Mouse (Mus musculus) kidney, postnatal 14 days (tissue): ENCODE data around the gene Il13ra2.
"Not testable (repeated sequence)": the region's sequence is repeated elsewhere in the genome, so short reads cannot be mapped to it uniquely, and the experiment has no call there.

ENCODE experiments used
- DNase-seq: peaks from one replicate; pipeline ENCODE4 v3.0.0; 2022; ENCODE audit warnings: mixed read lengths

Il13ra2 gene

GRCm38 (mm10) chrX:147429129-147429528 is at the start of gene Il13ra2:
Gene Il13ra2, minus strand, starts transcription at chrX:147429192.
- DNase-seq, result no peak

- DNase-seq, result not testable (repeated sequence)
These were observed 24.6 kb upstream of the Il13ra2 start, which contains the start of gene Vmn1r239-ps for GRCm38 (mm10) chrX:147453610-147454009. Gene Vmn1r239-ps, minus strand, starts transcription at chrX:147453710.

- peak; percentile 9 for DNase-seq
These were observed 14.4 kb upstream of the Il13ra2 start for GRCm38 (mm10) chrX:147443386-147443785.

- DNase-seq, result no peak
These were observed 6.4 kb upstream of the Il13ra2 start for GRCm38 (mm10) chrX:147435400-147435799.

GRCm38 (mm10) chrX:147429753-147430152 is 761 bp upstream of the Il13ra2 start:
- peak; percentile 27 for DNase-seq

- DNase-seq, result no peak
These were observed 35.5 kb downstream of the Il13ra2 start for GRCm38 (mm10) chrX:147393446-147393845.

GRCm38 (mm10) chrX:147349167-147349566 is 79.8 kb downstream of the Il13ra2 start:
- no peak for DNase-seq
